Mouse (Mus musculus): ENCODE results near the gene Cdcp1.

DNA sequence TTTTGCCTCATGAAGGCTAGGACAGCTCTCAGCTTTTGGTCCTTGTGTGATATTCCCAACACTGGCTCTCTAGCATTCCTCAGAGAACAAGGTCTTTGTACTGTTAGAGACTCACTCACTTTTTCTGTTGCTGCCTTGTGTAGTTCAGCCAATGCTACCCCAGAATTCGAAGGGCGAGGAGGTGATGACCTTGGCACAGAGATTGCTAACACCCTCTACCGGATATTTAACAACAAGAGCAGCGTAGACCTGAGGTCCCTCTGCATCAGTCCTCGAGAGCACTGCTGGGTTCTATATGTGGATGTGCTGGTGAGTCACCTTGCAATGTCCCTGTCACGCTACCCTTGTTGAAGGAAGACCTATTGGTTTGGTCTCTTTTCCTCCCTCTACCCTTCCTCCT, 88.2 kb downstream of the Cdcp1 start:
- TF ChIP-seq POLR2A (IDR thresholded peaks at IDR 0.05; ENCODE audit: extremely low read depth, insufficient read depth, low read length) (no peak), CTCF (IDR thresholded peaks at IDR 0.05; ENCODE audit: extremely low read depth, insufficient read depth, low read length) (no peak)
